Mouse (Mus musculus): Measurements from ENCODE around the gene Jmjd4.
A peak's percentile ranks its signal among the peaks of the same experiment; 100 is the strongest.

Gene Jmjd4

GRCm38 (mm10) chr11:59471413-59472325 lies 21.8 kb downstream of the Jmjd4 start:
- DNase-seq (ENCODE audit: low read depth in 2 of 2, low spot score in 2 of 2): no peak

GRCm38 (mm10) chr11:59472326-59472677 lies 22.5 kb downstream of the Jmjd4 start, which contains the start of gene Zfp867:
TSS of gene Zfp867 (minus strand) at chr11:59472474.
- DNase-seq (ENCODE audit: low read depth in 2 of 2, low spot score in 2 of 2): peak; percentile 52 to 81

- DNase-seq (ENCODE audit: low read depth in 2 of 2, low spot score in 2 of 2): no peak
Measured at GRCm38 (mm10) chr11:59477240-59477639, 27.4 kb downstream of the Jmjd4 start.

- DNase-seq (ENCODE audit: low read depth in 2 of 2, low spot score in 2 of 2): peak in 1 of 2 experiments; percentile 45
Measured at GRCm38 (mm10) chr11:59483212-59483611, 33.4 kb downstream of the Jmjd4 start.

GRCm38 (mm10) chr11:59485641-59486040 lies 35.8 kb downstream of the Jmjd4 start:
- no peak for DNase-seq (ENCODE audit: low read depth in 2 of 2, low spot score in 2 of 2)

- DNase-seq (ENCODE audit: low read depth in 2 of 2, low spot score in 2 of 2): no peak
Measured at GRCm38 (mm10) chr11:59486222-59486621, 36.4 kb downstream of the Jmjd4 start.

GRCm38 (mm10) chr11:59496672-59497310 lies 46.9 kb downstream of the Jmjd4 start:
- no peak for DNase-seq (ENCODE audit: low read depth in 2 of 2, low spot score in 2 of 2)

GRCm38 (mm10) chr11:59497747-59498146 lies 47.9 kb downstream of the Jmjd4 start:
- no peak for DNase-seq (ENCODE audit: low read depth in 2 of 2, low spot score in 2 of 2)

- DNase-seq (ENCODE audit: low read depth in 2 of 2, low spot score in 2 of 2): no peak
Measured at GRCm38 (mm10) chr11:59501978-59502700, 52.3 kb downstream of the Jmjd4 start.

GRCm38 (mm10) chr11:59505351-59505838 lies 55.5 kb downstream of the Jmjd4 start:
- peak; percentile 43 to 51 for DNase-seq (ENCODE audit: low read depth in 2 of 2, low spot score in 2 of 2)

- peak; percentile 39 to 64 for DNase-seq (ENCODE audit: low read depth in 2 of 2, low spot score in 2 of 2)
Measured at GRCm38 (mm10) chr11:59505839-59506712, 56.2 kb downstream of the Jmjd4 start.

- DNase-seq (ENCODE audit: low read depth in 2 of 2, low spot score in 2 of 2): peak in 1 of 2 experiments; percentile 26
Measured at GRCm38 (mm10) chr11:59506713-59507074, 56.8 kb downstream of the Jmjd4 start.
